Mouse (Mus musculus) embryonic fibroblast, embryonic 13.5 days (primary cell): ENCODE results near the gene Lypd5. TPM values are rescaled to one million over a fixed set of nuclear protein-coding genes. Genes with fewer than 3 reads are reported as not detected.

Source experiments
- H3K27ac ChIP-seq: 2 replicates; pipeline ENCODE4 v1.5.1; 2012; ENCODE audit warnings: low read length, control low read depth, inconsistent platforms; ENCODE audit not compliant: insufficient read depth
- H3K4me1 ChIP-seq: 2 replicates; pipeline ENCODE4 v1.6.1; 2011; ENCODE audit warnings: low read length; ENCODE audit not compliant: control insufficient read depth, insufficient read depth
- H3K4me3 ChIP-seq: 2 replicates; pipeline ENCODE4 v1.5.1; 2011; ENCODE audit warnings: mild to moderate bottlenecking, control low read depth, low read length; ENCODE audit not compliant: insufficient read depth
- CTCF ChIP-seq: IDR thresholded peaks from 2 replicates; pipeline ENCODE4 v1.5.1; 2011; ENCODE audit warnings: mild to moderate bottlenecking, control low read depth, low read length, moderate library complexity, borderline replicate concordance; ENCODE audit not compliant: insufficient read depth
- POLR2A ChIP-seq: IDR thresholded peaks from 2 replicates; pipeline ENCODE4 v1.6.1; 2011; ENCODE audit warnings: low read depth, mild to moderate bottlenecking, control low read depth, low read length, moderate library complexity
- polyA plus RNA-seq: library from polyadenylated mRNA; stranded (reverse); fragments of >200 nt; gene quantifications from 2 replicates; pipeline ENCODE4 v1.2.4, GENCODE M21; 2011; ENCODE audit warnings: low read depth; ENCODE audit not compliant: missing spikeins, insufficient read length

Gene Lypd5
- polyA plus RNA-seq, 1 experiment, result not detected

GRCm38 (mm10) chr7:24326273-24327135 lies 22.5 kb upstream of the Lypd5 start:
- Histone ChIP-seq H3K4me3 (no peak overlapping the region), H3K4me1 (no peaks in the 10 kb centered on the region), H3K27ac (no peak overlapping the region)
- TF ChIP-seq POLR2A (no peak), CTCF (no peak)

GRCm38 (mm10) chr7:24327281-24327975 lies 21.6 kb upstream of the Lypd5 start:
- H3K4me1 ChIP-seq, result no peaks in the 10 kb centered on the region
- TF ChIP-seq POLR2A (no peak), CTCF (no peak)
- no peak overlapping the region for H3K4me3 ChIP-seq
- no peak overlapping the region for H3K27ac ChIP-seq

GRCm38 (mm10) chr7:24333304-24333986 lies 15.6 kb upstream of the Lypd5 start, which contains the start of gene Tescl:
Gene Tescl (minus strand): TSS chr7:24333936.
- Histone ChIP-seq H3K4me3 (no peak within 1 kb of the TSS), H3K27ac (no peak within 1 kb of the TSS), H3K4me1 (no peaks in the 10 kb centered on the region)
- TF ChIP-seq POLR2A (no peak), CTCF (no peak)

- TF ChIP-seq CTCF, result no peak
- no peak for TF ChIP-seq POLR2A
- no peak overlapping the region for H3K27ac ChIP-seq
- H3K4me1 ChIP-seq, result no peaks in the 10 kb centered on the region
- no peak overlapping the region for H3K4me3 ChIP-seq
Measured at GRCm38 (mm10) chr7:24335699-24336309, 13.2 kb upstream of the Lypd5 start.

DNA sequence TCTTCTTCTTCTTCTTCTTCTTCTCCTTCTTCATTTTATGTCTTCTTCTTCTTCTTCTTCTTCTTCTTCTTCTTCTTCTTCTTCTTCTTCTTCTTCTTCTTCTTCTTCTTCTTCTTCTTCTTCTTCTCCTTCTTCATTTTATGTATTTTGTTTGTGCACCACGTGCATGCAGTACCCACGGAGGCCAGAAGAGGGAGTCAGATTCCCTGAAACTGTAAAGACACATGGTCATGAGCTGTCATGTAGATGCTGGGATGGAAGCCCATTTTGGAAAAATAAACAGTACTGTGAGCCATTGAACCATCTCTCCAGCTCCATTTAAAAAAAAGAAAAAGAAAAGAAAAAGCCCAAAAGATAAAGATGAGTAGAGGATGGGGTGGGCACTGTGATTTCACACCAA lies 10.8 kb upstream of the Lypd5 start:
- no peak overlapping the region for H3K27ac ChIP-seq
- H3K4me3 ChIP-seq, result no peak overlapping the region
- TF ChIP-seq POLR2A, result no peak
- no peak for TF ChIP-seq CTCF
- no peaks in the 10 kb centered on the region for H3K4me1 ChIP-seq

DNA sequence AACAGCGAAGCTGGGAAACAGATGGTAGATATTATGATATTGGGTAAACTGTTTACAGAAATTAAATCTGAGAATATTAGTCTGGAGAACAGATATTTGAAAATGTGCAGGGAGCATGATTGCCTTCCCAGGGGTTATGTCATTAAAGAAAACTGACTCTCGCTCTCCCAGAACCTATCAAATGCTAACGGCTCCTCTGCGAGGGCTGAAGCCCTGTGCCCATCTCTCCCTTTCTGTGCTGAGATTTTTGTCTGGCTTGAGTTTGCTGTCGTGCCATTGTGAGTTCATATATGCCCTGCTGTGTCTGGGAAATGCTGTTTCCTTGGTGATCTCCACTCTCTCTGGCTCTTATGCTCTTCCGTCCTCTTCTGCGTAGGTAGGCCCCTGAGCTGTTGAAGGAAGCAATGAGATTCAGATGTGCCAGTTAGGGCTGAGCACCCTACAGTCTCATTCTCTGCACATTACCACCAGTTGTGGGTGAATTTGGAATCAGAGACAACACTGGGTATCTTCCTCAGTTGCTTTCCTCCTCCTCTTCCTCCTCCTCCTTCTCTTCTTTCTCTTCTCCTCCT lies 5.2 kb upstream of the Lypd5 start:
- Histone ChIP-seq H3K4me1 (no peaks in the 10 kb centered on the region), H3K4me3 (no peak overlapping the region), H3K27ac (no peak overlapping the region)
- TF ChIP-seq POLR2A (no peak), CTCF (no peak)

GRCm38 (mm10) chr7:24346444-24346843 lies 2.6 kb upstream of the Lypd5 start:
- TF ChIP-seq CTCF (no peak), POLR2A (no peak)
- no peaks in the 10 kb centered on the region for H3K4me1 ChIP-seq

DNA sequence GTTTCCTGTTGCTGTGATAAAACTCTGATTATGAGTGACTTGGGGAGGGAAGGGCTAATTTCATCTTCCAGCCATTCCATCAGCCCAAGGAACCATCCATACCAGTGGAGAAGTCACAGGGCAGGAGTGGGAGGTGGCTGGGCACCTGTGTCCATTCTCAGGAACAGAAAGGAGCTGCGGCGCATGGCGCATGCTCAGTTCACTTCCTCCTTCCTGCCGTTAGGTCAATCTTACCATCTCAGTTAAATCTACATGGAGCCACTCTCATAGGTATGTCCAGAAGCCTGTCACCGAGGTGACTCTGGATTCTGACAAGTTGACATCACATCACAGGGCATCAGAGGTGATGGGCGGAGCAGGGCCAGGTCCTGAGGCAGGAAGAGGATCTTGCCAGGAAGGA lies 6.7 kb downstream of the Lypd5 start:
- Histone ChIP-seq H3K27ac (no peak overlapping the region), H3K4me1 (no peaks in the 10 kb centered on the region), H3K4me3 (no peak overlapping the region)
- TF ChIP-seq POLR2A (no peak), CTCF (no peak)

More at GRCm38 (mm10) chr7:24346444-24346843, 2.6 kb upstream of the Lypd5 start:
- no peak overlapping the region for H3K27ac ChIP-seq
- no peak overlapping the region for H3K4me3 ChIP-seq

- no peaks in the 10 kb centered on the region for H3K4me1 ChIP-seq
- TF ChIP-seq POLR2A (no peak), CTCF (no peak)
- no peak overlapping the region for H3K27ac ChIP-seq
- H3K4me3 ChIP-seq, result no peak overlapping the region
Measured at GRCm38 (mm10) chr7:24356081-24356480, 7.1 kb downstream of the Lypd5 start.
